Mouse (Mus musculus): ENCODE results near the gene Rpl36.

GRCm38 (mm10) chr17:56616725-56617124, 3.5 kb downstream of the Rpl36 start:
- no peak for TF ChIP-seq CTCF (IDR thresholded peaks at IDR 0.05; ENCODE audit: extremely low read depth, insufficient read depth, low read length)
- no peak for TF ChIP-seq POLR2A (IDR thresholded peaks at IDR 0.05; ENCODE audit: extremely low read depth, insufficient read depth, low read length)
